Mouse (Mus musculus): ENCODE data around the gene Lzts3.

DNA sequence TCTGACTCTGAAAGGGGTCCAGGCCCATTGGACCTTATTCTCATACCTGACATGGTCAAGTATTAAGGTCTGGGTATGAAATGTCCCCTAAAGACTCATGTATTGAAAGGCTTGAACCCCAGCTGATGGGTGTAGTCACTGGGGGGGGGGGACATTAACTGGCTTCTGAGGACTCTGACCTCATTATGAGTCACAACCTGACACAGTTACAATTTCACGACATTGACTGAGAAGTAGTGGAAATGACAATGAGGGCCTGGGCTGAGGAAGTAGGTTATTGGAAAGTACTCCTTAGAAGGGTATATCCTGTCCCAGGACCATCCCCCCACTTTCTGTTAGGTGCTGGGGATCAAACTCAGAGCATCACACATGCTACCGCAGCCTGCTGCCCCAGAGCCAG lies 46.4 kb upstream of the Lzts3 start:
- TF ChIP-seq GATA1 (IDR thresholded peaks at IDR 0.05; ENCODE audit: low read length) (no peak), TAL1 (IDR thresholded peaks at IDR 0.05; ENCODE audit: low read length) (no peak)
